Mouse (Mus musculus) brain, embryonic 18.5 days (tissue): ENCODE data around the gene Olfr837.
"Not testable (repeated sequence)": the region's sequence is repeated elsewhere in the genome, so short reads cannot be mapped to it uniquely, and the experiment has no call there.

Experiments used
- DNase-seq: peaks from one replicate; pipeline ENCODE4 v3.0.0-alpha.2; 2012; ENCODE audit warnings: low read depth, low spot score

The Olfr837 gene

GRCm38 (mm10) chr9:19136017-19136416 is at the start of gene Olfr837:
Olfr837 (plus strand) TSS chr9:19136317.
- no peak for DNase-seq

- DNase-seq, result not testable (repeated sequence)
These were observed 43.0 kb upstream of the Olfr837 start for GRCm38 (mm10) chr9:19092889-19093753.

DNA sequence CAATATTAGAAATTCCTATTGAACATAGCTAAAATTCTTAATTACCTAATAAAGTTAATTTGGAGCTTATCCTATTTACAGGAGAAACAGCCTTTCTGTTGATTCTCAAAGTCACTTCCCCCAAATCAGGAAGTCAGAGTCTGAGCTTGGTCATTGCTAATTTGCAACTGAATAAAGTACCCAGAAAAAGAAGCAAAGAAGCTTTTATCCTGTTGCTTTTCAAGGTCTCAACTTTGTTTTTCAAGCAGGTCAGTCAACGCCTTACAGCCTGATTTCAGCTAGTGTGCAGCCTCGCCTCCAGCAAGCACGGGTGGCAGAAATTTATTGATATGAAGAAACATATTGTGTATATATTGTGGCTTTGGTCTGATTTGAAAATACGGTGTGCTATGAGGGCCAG is 38.8 kb upstream of the Olfr837 start:
- no peak for DNase-seq

- no peak for DNase-seq
These were observed 16.0 kb upstream of the Olfr837 start, which contains the start of gene Olfr836 for GRCm38 (mm10) chr9:19120082-19120481. Olfr836 (plus strand) TSS chr9:19120382.

GRCm38 (mm10) chr9:19177212-19177611 is 41.1 kb downstream of the Olfr837 start, which contains the start of gene Olfr839-ps1:
Olfr839-ps1 (minus strand) TSS chr9:19177312.
- no peak for DNase-seq
